Mouse (Mus musculus): ENCODE results near the gene Zfp641. TPM values are rescaled to one million over a fixed set of nuclear protein-coding genes. Genes with fewer than 3 reads are reported as not detected.

Zfp641 gene
- polyA plus RNA-seq, 1 experiment from 2014 or later, result 1.6 TPM

Other genes starting within 250 kb of the Zfp641 start
- 38.7 and 44.6 TPM in 2 replicates for gene Pfkm, start 203.6 kb downstream of the Zfp641 start, polyA plus RNA-seq (2015; fragmentation: Nextera tagmentation; extraction: Ambion mirVana)
- 34.0 and 34.3 TPM in 2 replicates for gene Senp1, start 202.4 kb downstream of the Zfp641 start, polyA plus RNA-seq (2015; fragmentation: Nextera tagmentation; extraction: Ambion mirVana)
- 46.2 and 47.4 TPM in 2 replicates for gene Asb8, start 130.5 kb downstream of the Zfp641 start, polyA plus RNA-seq (2015; fragmentation: Nextera tagmentation; extraction: Ambion mirVana)
- gene Ccdc184, start 129.0 kb downstream of the Zfp641 start, polyA plus RNA-seq (2015; fragmentation: Nextera tagmentation; extraction: Ambion mirVana), result 0.99 and 1.6 TPM in 2 replicates
- not detected in 2 replicates for gene Olfr288, start 100.6 kb downstream of the Zfp641 start, polyA plus RNA-seq (2015; fragmentation: Nextera tagmentation; extraction: Ambion mirVana)
- gene Gm44579, start 75.2 kb downstream of the Zfp641 start, polyA plus RNA-seq (2015; fragmentation: Nextera tagmentation; extraction: Ambion mirVana), result not detected in 2 replicates
- not detected in 2 replicates for gene Olfr287, start 75.1 kb downstream of the Zfp641 start, polyA plus RNA-seq (2015; fragmentation: Nextera tagmentation; extraction: Ambion mirVana)
- gene Olfr286, start 61.7 kb downstream of the Zfp641 start, polyA plus RNA-seq (2015; fragmentation: Nextera tagmentation; extraction: Ambion mirVana), result not detected in 2 replicates
- gene H1fnt, start 38.9 kb downstream of the Zfp641 start, polyA plus RNA-seq (2015; fragmentation: Nextera tagmentation; extraction: Ambion mirVana), result not detected in 2 replicates
- gene Olfr285, start 21.2 kb upstream of the Zfp641 start, polyA plus RNA-seq (2015; fragmentation: Nextera tagmentation; extraction: Ambion mirVana), result not detected in 2 replicates
- gene Olfr284, start 44.8 kb upstream of the Zfp641 start, polyA plus RNA-seq (2015; fragmentation: Nextera tagmentation; extraction: Ambion mirVana), result not detected in 2 replicates
- gene Olfr283, start 84.8 kb upstream of the Zfp641 start, polyA plus RNA-seq (2015; fragmentation: Nextera tagmentation; extraction: Ambion mirVana), result not detected in 2 replicates
- not detected in 2 replicates for gene Olfr282, start 135.1 kb upstream of the Zfp641 start, polyA plus RNA-seq (2015; fragmentation: Nextera tagmentation; extraction: Ambion mirVana)
- not detected in 2 replicates for gene Olfr281, start 156.4 kb upstream of the Zfp641 start, polyA plus RNA-seq (2015; fragmentation: Nextera tagmentation; extraction: Ambion mirVana)
- not detected in 2 replicates for gene OR5BS1P, start 173.7 kb upstream of the Zfp641 start, polyA plus RNA-seq (2015; fragmentation: Nextera tagmentation; extraction: Ambion mirVana)
- 0.22 TPM in 1 of 2 replicates, not detected in the other for gene Lalba, start 186.6 kb upstream of the Zfp641 start, polyA plus RNA-seq (2015; fragmentation: Nextera tagmentation; extraction: Ambion mirVana)
- gene Olfr279, start 196.2 kb upstream of the Zfp641 start, polyA plus RNA-seq (2015; fragmentation: Nextera tagmentation; extraction: Ambion mirVana), result not detected in 2 replicates
- gene Kansl2, start 238.1 kb upstream of the Zfp641 start, polyA plus RNA-seq (2015; fragmentation: Nextera tagmentation; extraction: Ambion mirVana), result 115 and 121 TPM in 2 replicates